Mouse (Mus musculus) intestine, embryonic 16.5 days (tissue): Measurements from ENCODE around the gene Pakap. TPM values are rescaled to one million over a fixed set of nuclear protein-coding genes. Genes with fewer than 3 reads are reported as not detected.

ENCODE experiments used
- ATAC-seq: fragments of 200-750 bp; cut with Nextera tagmentation; 2 replicates; pipeline ENCODE4 v1.8.0; 2017; ENCODE audit warnings: moderate TSS enrichment, moderate library complexity
- H3K27ac ChIP-seq: fragments of 300-500 bp; sonication (generic); 2 replicates; pipeline ENCODE4 v1.5.1; 2014; ENCODE audit warnings: mild to moderate bottlenecking, low read length
- H3K27me3 ChIP-seq: fragments of 300-500 bp; sonication (generic); replicated peaks from 2 replicates; pipeline ENCODE4 v1.6.1; 2014; ENCODE audit warnings: low read length, control low read depth, mixed read lengths; ENCODE audit not compliant: control insufficient read depth, insufficient read depth
- H3K36me3 ChIP-seq: fragments of 300-500 bp; sonication (generic); 2 replicates; pipeline ENCODE4 v1.6.1; 2014; ENCODE audit warnings: low read length, control low read depth; ENCODE audit not compliant: control insufficient read depth, insufficient read depth
- H3K4me1 ChIP-seq: fragments of 300-500 bp; sonication (generic); 2 replicates; pipeline ENCODE4 v1.6.1; 2014; ENCODE audit warnings: low read length, control low read depth, mixed read lengths; ENCODE audit not compliant: control insufficient read depth, insufficient read depth
- H3K4me2 ChIP-seq: fragments of 300-500 bp; sonication (generic); 2 replicates; pipeline ENCODE4 v1.6.1; 2014; ENCODE audit warnings: low read depth, low read length, control low read depth
- H3K4me3 ChIP-seq: fragments of 300-500 bp; sonication (generic); 2 replicates; pipeline ENCODE4 v1.5.1; 2014; ENCODE audit warnings: mild to moderate bottlenecking, low read length
- H3K9ac ChIP-seq: fragments of 300-500 bp; sonication (generic); 2 replicates; pipeline ENCODE4 v1.6.1; 2014; ENCODE audit warnings: low read depth, low read length
- H3K9me3 ChIP-seq: fragments of 300-500 bp; sonication (generic); 2 replicates; pipeline ENCODE4 v1.6.1; 2016; ENCODE audit warnings: low read length, control low read depth; ENCODE audit not compliant: control insufficient read depth
- WGBS: fragments of 180-500 bp; shearing (Covaris S2); extraction: QIAGEN DNeasy Blood & Tissue Kit; methylation state at CpG from one replicate; pipeline ENCODE4 v1.1.7; 2014; 5-methylcytosine and 5-hydroxymethylcytosine counted together
- polyA plus RNA-seq: library from polyadenylated mRNA; unstranded; fragments of >200 nt; fragmentation: Nextera tagmentation; extraction: Ambion mirVana; gene quantifications from 2 replicates; pipeline ENCODE4 v1.2.1, GENCODE M21; 2015

Gene Pakap
- polyA plus RNA-seq, 1 experiment from 2014 or later = 22.0 TPM

- H3K9me3 ChIP-seq = no peaks in the 10 kb centered on the region
- H3K27me3 ChIP-seq = no peaks in the 10 kb centered on the region
- H3K4me2 ChIP-seq = no peak overlapping the region
- no peak overlapping the region for H3K9ac ChIP-seq
- no peak overlapping the region for H3K4me3 ChIP-seq
- no peak for ATAC-seq
- WGBS = 64% methylated on average over 8 of the region's 8 CpGs
- H3K27ac ChIP-seq = no peak overlapping the region
- H3K36me3 ChIP-seq = no peaks in the 10 kb centered on the region
- H3K4me1 ChIP-seq = no peaks in the 10 kb centered on the region
These were observed 171.0 kb downstream of the Pakap start for GRCm38 (mm10) chr4:57738856-57739552.

- H3K27me3 ChIP-seq = no peaks in the 10 kb centered on the region
- no peak overlapping the region for H3K27ac ChIP-seq
- no peaks in the 10 kb centered on the region for H3K36me3 ChIP-seq
- 60% methylated on average over 11 of the region's 11 CpGs for WGBS
- H3K9ac ChIP-seq = no peak overlapping the region
- no peak overlapping the region for H3K4me3 ChIP-seq
- H3K4me1 ChIP-seq = no peaks in the 10 kb centered on the region
- no peak overlapping the region for H3K4me2 ChIP-seq
- no peak for ATAC-seq
- no peaks in the 10 kb centered on the region for H3K9me3 ChIP-seq
These were observed 175.4 kb downstream of the Pakap start for GRCm38 (mm10) chr4:57743325-57743929.

- Histone ChIP-seq H3K27ac (no peak overlapping the region), H3K9ac (no peak overlapping the region), H3K4me2 (no peak overlapping the region), H3K36me3 (no peaks in the 10 kb centered on the region), H3K4me1 (no peaks in the 10 kb centered on the region), H3K4me3 (no peak overlapping the region), H3K9me3 (no peaks in the 10 kb centered on the region), H3K27me3 (no peaks in the 10 kb centered on the region)
- 60% methylated on average over 4 of the region's 4 CpGs for WGBS
- no peak for ATAC-seq
These were observed 182.7 kb downstream of the Pakap start for GRCm38 (mm10) chr4:57750651-57751050.

- no peak overlapping the region for H3K4me2 ChIP-seq
- H3K9me3 ChIP-seq = no peaks in the 10 kb centered on the region
- H3K9ac ChIP-seq = no peak overlapping the region
- no peaks in the 10 kb centered on the region for H3K36me3 ChIP-seq
- H3K27me3 ChIP-seq = no peaks in the 10 kb centered on the region
- H3K4me3 ChIP-seq = no peak overlapping the region
- no peak overlapping the region for H3K27ac ChIP-seq
- H3K4me1 ChIP-seq = no peaks in the 10 kb centered on the region
- ATAC-seq = no peak
- WGBS = 54% methylated on average over 4 of the region's 4 CpGs
These were observed 183.1 kb downstream of the Pakap start for GRCm38 (mm10) chr4:57751054-57751453.

GRCm38 (mm10) chr4:57751566-57751965 is 183.6 kb downstream of the Pakap start:
- Histone ChIP-seq H3K36me3 (no peaks in the 10 kb centered on the region), H3K27ac (no peak overlapping the region), H3K4me3 (no peak overlapping the region), H3K9me3 (no peaks in the 10 kb centered on the region), H3K27me3 (no peaks in the 10 kb centered on the region), H3K4me1 (no peaks in the 10 kb centered on the region), H3K9ac (no peak overlapping the region), H3K4me2 (no peak overlapping the region)
- no peak for ATAC-seq
- WGBS = 91% methylated on average over 11 of the region's 11 CpGs

- Histone ChIP-seq H3K4me3 (no peak overlapping the region), H3K9ac (no peak overlapping the region), H3K27me3 (no peaks in the 10 kb centered on the region), H3K4me2 (no peak overlapping the region), H3K27ac (no peak overlapping the region), H3K36me3 (no peaks in the 10 kb centered on the region), H3K9me3 (no peaks in the 10 kb centered on the region), H3K4me1 (no peaks in the 10 kb centered on the region)
- WGBS = 88% methylated on average over 11 of the region's 11 CpGs
- no peak for ATAC-seq
These were observed 187.1 kb downstream of the Pakap start for GRCm38 (mm10) chr4:57755085-57755484.

GRCm38 (mm10) chr4:57757997-57758396 is 190.0 kb downstream of the Pakap start:
- Histone ChIP-seq H3K4me3 (no peak overlapping the region), H3K4me1 (no peaks in the 10 kb centered on the region), H3K4me2 (no peak overlapping the region), H3K9me3 (no peaks in the 10 kb centered on the region), H3K36me3 (no peaks in the 10 kb centered on the region), H3K27me3 (no peaks in the 10 kb centered on the region), H3K27ac (no peak overlapping the region), H3K9ac (no peak overlapping the region)
- 63% methylated on average over 11 of the region's 11 CpGs for WGBS
- ATAC-seq = no peak

GRCm38 (mm10) chr4:57762424-57762823 is 194.4 kb downstream of the Pakap start:
- WGBS = 72% methylated on average over 7 of the region's 7 CpGs

GRCm38 (mm10) chr4:57764392-57764791 is 196.4 kb downstream of the Pakap start:
- 0 out of 2 replicates have a peak, but pooled peaks have one; percentile 21 for ATAC-seq
- no peak overlapping the region for H3K9ac ChIP-seq
- no peak overlapping the region for H3K4me2 ChIP-seq
- H3K27me3 ChIP-seq = no peaks in the 10 kb centered on the region
- 36% methylated on average over 1 of the region's 1 CpGs for WGBS
- H3K4me1 ChIP-seq = peaks cover 10% of the 10 kb centered on the region
- no peak overlapping the region for H3K4me3 ChIP-seq
- H3K9me3 ChIP-seq = no peaks in the 10 kb centered on the region
- H3K36me3 ChIP-seq = no peaks in the 10 kb centered on the region
- peak overlapping the region; percentile 49; the same call in 1 of the 2 replicates for H3K27ac ChIP-seq

More at GRCm38 (mm10) chr4:57762424-57762823, 194.4 kb downstream of the Pakap start:
- no peak for ATAC-seq
- Histone ChIP-seq H3K4me1 (peaks cover 10% of the 10 kb centered on the region), H3K4me2 (no peak overlapping the region), H3K27ac (no peak overlapping the region), H3K9ac (no peak overlapping the region), H3K36me3 (no peaks in the 10 kb centered on the region), H3K27me3 (no peaks in the 10 kb centered on the region), H3K9me3 (no peaks in the 10 kb centered on the region), H3K4me3 (no peak overlapping the region)
